Mouse (Mus musculus) natural killer cell, adult 2 months (primary cell): ENCODE results near the gene Irgc1.
"Not testable (repeated sequence)": the region's sequence is repeated elsewhere in the genome, so short reads cannot be mapped to it uniquely, and the experiment has no call there.

ENCODE experiments used
- DNase-seq, 2 experiments: peaks; one replicate each; pipeline ENCODE4 v3.0.0; 2022; ENCODE audit warnings: low spot score in 2 of 2

The Irgc1 gene

DNA sequence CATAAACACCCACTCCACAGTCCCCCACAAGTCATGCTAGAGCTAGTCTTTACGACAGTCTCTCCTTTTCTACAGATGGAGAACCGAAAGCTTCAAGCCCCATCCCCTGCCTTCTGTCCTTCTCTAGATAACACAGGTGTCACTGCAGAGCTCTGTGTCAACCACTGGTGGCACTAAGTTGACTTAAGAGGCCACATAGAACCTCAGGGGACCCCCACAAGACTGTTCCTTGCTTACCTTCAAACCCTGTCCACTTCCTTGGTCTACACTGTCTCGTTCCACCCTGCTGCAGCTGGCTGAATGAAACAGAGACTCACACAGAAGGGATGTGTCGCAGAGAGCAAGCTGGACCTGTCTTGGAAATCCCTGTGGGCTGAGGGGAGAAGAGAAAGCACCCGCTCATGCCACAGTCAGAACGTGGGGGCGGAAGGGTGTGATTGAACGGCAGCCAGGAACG, at the start of gene Irgc1:
Gene Irgc1, minus strand, starts transcription at position 443 of the 457 bp plus-strand sequence.
- peak; percentile 13 to 55 for DNase-seq

DNA sequence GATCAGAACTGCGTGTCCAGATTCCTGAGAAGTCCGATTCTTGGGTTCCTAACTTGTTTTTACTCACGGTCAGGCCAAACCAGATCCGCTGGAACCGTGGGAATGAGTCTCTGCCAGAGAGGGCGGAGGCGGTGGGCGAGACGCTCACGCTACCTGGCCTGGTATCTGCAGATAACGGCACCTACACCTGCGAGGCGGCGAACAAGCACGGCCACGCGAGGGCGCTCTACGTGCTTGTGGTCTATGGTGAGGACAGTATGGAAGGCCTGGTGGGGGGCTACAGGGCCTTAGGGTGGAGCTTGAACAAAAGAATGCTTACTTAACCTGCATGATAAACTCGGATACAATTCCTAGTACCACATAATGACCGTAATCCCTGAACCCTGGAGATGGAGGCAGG, 49.4 kb upstream of the Irgc1 start:
- peak in 1 of 2 experiments; percentile 46 for DNase-seq

DNA sequence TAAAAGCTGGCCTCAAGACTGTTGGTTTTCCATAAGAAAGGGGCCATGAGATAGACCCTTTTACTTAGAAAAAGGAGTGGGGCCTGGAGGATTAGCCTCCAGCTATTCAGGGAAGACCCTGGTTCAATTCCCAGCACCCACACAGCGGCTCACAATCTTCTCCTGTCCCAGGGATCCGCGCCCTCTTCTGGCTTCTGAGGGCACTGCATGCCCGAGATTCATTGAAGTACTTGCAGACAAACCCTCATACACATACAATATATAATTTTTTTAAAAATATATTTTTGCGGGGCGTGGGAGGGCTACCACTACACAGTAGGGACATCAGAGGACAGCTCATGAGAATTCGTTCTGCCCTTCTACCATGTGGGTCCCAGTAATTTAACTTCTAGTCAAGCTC, 48.8 kb upstream of the Irgc1 start:
- DNase-seq: peak in 1 of 2 experiments; percentile 46

DNA sequence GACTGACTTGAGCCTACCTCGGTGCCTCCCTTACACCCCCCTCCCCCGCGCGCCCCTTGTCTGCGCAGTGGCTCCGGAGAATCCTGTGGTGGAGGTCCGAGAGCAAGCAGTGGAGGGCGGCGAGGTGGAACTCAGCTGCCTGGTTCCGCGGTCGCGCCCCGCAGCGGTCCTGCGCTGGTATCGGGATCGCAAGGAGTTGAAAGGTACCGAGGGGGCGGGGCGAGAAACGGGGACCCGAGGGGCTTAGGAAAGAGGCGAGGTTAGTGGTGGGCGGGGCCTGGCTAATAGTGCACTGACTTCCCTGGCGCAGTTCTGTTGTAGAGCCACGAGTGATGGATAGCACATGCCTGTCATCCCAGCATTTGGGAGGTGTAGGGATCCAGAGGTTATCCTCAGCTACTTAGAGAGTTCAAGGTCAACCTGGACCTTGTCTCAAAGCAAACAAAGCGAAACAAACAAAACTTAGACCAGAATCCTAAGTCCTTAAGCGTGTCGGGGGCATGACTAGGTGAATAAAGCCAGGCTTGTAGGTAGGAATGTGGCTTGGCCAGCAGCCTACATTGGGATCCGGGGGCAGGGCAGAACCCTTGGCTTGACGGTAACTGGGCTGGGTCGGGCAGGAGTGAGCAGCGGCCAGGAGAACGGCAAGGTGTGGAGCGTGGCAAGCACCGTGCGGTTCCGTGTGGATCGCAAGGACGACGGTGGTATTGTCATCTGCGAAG, 47.9 kb upstream of the Irgc1 start:
- no peak for DNase-seq

DNA sequence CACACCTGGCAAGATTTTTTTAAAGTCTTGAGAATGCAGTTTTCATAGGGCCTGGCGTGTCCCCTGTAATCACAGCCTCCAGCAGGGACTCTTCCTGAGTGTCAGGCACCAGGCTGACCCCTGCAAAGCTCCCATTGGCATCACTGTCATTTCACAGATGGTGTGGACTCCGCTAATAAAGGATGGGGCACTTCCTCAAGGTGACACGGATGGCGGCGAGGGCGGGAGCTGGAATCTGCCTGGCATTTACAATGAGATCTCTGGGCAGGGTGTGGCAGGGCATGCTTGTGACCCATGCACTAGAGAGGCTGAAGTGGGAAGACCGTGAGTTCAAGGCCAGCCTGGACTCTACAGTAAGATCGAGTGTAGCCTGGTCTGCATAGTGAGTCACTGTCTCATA, 36.2 kb upstream of the Irgc1 start:
- DNase-seq: no peak

DNA sequence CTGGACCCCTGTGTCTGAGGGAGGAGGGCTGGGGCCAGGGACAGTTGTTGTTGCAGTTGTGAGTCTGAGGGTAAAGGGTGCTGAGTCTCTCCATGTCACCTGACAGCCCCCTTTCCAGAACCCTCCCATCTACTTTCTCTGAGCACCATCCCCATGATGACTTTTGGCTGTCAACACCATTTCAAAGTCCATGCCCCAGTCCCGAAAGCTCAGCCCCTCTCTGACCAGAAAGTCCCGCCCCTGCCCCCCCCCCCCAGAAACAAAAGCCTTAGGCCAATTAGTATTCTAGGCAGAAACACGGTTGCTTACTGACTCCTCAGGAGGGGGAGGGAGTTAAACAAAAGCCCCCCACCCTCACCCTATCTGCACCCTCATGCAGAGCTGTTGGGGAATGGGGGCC, 35.3 kb upstream of the Irgc1 start:
- no peak for DNase-seq

DNA sequence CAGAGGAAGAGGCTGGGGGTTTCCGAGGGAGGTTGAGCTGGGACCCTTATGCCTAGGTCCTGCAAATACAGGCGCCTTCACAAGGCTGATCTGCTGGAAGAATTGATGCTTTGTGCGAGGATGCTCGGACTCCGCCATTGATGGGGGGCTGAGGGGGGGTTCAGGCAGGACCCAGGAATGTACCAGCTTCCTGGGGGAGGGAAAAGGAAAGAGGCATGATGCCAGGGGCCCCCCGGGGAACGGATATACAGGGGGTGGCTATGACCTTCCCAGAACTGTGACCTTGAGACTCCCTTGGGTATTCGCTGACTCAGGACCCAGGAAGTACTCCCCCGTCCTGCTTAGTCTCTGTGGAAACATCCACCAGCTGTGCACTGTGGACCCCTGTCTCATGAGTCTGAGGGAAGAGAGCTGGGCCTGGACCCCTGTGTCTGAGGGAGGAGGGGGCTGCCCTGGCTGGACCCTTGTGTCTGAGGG, 34.6 kb upstream of the Irgc1 start:
- no peak for DNase-seq

DNA sequence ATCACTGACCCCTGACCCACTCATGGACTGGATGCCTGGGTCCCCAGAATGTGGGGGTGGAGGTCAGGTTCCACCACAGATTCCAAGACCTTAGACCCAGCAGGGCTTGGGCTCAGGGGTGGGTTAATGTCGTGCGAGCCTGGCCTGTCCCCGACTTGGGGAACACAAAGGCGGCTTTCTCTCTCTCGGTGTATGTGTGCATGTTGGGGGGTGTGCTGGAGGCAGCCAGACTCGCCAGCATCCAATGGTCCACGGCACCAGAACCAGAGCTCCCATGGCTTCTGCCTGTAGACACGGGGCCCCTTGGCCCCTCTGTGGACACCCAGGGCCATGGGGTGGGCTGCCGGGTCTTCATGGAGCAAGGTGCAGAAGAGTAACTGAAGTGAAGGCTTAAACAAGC, 33.4 kb upstream of the Irgc1 start:
- DNase-seq: no peak

DNA sequence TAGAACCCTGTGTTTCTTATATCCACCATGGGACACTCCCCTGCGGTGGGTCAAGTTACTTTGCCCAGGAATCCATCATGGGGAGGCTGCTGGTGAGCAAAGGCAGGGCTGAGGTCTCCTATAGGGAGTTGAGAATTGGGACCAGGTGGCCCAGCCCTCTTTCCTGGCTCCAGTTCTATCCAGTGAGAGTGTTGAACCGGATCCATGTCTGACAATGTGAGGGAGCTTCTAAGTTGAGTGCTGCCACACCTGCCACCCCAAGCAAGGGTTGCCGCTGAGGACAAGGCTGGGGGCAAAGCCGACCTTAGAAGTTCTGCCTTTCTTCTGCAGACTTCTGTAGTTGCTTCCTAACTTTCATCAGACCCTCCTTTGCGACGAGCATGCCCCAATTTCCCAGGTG, 31.2 kb upstream of the Irgc1 start:
- not testable (repeated sequence) for DNase-seq

DNA sequence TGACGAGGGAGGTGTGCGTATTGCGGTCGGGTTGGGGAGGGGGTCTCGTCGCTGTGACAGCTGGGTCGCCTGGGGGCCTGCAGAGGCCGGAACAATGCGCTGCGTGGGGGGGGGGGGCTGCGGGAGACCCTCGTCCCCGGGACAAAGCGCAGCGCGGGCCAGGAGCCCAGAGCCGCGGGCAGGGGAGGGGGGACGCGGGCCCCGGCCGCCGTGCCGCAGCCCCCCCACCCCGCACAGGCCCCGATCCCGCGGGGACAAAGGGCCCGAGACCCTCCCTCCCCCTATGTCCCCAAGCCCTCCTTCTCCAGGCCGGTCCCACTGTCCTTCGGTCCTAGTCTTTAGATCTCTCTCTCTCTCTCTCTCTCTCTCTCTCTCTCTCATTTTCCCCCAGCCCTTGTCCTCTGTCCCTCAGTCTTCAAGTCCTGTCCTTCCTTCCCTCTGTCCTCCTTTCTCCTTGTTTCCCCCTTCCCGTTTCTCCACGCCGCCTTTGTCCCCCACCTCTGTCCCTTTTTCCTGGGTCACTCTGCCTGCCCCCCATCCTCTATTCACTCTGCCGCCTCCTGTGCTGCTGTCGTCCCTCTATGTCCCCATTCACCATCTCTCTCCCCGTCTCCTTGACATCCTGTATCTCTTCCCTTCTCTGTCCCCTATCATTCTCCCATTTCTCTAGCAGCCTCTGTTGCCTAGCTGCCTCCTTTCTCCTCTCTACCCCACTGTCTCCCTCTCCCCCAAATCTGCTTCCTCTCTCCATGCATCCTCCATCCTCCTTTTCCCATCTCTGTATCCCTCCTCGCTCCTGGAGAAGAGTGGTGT, 30.3 kb upstream of the Irgc1 start:
- no peak for DNase-seq

DNA sequence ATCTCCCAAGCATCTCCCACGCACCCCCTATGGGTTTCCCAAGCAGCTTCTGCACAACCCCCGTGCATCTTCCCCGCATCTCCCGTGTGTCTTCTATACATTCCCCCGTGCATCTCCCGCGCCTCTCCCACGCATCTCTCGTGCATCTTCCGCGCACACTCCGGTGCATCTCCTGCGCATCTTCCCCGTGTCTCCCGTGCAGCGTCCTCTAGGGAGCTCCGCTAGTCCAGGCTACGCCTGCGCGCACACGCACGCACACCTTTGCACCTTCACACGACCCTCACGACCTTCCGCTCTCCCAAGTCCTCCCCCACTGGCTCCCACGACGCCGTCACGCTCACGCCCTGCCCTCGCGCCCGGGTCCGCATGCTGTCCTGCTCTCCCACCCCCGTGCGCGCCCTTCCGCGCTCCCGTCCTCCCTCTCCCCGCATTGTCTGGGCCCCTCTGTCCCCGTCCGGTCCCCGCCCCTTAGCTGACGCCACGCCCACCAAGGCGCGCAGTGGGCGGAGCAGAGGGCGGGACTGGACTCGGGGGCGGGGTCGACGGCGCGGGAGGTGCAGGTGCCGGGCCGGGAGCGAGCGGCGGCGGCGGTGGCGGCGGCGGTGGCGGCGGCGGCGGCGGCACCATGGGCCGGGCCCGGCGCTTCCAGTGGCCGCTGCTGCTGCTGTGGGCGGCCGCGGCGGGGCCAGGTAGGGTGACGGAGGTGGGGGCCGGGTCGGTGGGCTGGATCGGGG, 29.5 kb upstream of the Irgc1 start, which contains the start of gene Cadm4:
Gene Cadm4, plus strand, starts transcription at position 550 of the 734 bp plus-strand sequence.
- DNase-seq: peak; percentile 62 to 83

DNA sequence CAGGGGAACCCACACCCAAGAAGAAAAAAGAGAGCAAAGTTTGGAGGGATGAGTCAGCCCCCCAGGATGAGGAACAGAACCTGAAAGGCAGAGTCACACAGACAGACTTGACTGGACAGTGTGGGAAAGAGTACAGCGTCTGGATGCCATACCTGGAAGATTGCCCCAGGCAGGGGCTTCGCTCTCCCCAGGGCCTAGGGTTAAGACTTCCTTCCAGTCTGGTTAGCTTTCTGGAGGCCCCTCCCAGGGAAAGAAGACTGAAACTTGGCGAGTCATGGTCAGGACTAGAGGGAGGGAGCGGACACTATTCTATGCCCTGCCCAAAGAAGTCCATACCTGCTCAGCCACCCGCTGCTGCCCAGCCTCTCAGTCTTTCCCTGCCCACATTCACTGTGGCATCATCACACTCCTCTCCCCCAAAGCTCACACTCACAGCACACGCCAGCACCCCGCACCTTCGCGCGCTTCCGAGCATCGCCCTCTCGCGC, 28.9 kb upstream of the Irgc1 start:
- no peak for DNase-seq

DNA sequence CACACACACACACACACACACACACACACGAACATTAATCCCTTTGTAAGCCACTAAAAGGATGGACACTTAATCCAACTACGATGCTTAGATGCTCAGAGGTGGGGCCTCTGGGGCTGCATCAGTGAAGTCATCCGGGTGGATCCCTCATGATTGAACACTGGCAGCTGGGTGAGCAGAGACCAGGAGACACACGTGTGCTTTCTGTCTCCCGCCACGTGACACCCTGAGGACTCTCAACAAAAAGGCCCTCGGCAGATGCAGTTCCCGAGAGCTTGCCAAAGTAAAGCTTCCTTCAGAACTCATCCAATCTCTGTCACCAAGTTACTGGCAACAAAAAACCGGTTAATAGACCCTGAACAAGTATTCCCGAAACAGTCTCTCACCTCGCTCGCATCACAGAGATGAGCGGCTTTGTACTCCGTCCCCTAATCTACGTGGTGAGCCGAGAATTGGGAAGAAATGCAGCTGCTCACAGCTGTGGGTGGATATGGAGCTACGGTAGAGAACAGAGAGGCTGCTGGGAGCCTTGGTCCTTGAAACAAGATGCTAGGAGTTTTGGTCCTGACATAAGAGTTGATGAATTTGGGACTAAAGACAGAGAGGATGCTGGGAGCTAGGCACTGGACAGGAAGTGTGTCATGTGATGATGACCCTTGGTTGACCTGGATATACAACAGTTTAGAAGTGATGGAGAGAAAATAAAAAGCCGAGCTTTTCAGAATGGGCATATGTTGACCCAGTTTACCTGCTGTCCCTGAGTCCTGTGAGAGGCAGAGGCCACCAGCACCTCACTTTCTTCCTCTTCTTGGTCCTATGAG, 28.2 kb upstream of the Irgc1 start:
- DNase-seq: no peak

DNA sequence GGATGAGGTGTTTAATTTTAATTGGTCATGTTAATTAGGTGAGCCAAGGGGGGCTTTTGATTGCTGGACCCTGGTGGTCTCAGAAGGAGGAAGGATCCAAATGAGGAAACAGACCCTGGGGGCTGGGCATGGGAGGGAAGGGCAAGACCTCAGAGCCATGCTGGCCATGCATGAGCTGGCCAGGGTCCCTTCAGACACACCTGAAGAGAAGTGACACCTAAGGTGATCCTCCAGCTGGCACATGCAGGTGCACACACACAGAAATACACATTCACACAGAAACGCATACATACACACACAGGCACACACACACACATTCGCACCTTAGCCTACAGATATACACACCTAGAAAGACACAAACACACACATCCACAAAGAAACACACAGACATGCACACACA, 27.6 kb upstream of the Irgc1 start:
- DNase-seq: no peak

DNA sequence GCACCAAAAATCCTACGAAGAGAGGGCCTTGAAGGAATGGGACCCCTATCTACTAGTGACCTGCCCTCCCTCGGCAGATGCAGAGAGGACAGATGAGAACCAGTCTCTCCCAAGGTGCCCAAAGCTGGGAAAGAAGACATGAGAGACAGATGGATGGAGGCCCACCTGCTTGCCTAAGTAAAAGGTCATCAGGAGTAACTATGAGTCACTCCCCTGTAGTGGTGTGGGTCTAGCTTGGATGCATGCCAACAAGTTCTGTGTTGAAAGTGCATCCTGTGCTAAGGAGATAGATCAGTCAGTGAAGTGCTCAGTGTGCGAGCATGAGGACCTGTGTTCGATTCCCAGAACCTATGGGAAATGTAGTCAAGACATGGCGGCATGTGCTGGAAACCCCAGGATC, 26.8 kb upstream of the Irgc1 start:
- DNase-seq: no peak

DNA sequence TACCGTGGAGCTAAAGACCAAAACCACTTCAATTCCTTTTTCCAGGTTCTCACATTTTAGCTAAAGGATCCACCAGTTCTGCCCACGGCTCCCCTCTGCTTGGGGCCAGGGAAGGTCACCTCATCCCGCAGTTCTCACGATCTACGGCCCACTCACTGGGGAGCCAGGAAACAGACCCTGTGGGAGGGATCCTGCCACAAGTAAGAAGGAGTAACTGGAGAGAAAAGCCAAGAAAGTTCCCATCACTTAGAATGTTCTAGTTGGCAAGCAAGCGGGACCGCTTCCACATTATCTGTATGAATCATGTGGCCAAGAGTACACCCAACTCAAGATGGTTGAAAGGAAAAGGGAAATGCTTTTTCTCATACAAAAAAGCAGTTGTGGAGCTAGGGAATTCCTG, 24.8 kb upstream of the Irgc1 start:
- DNase-seq: no peak

DNA sequence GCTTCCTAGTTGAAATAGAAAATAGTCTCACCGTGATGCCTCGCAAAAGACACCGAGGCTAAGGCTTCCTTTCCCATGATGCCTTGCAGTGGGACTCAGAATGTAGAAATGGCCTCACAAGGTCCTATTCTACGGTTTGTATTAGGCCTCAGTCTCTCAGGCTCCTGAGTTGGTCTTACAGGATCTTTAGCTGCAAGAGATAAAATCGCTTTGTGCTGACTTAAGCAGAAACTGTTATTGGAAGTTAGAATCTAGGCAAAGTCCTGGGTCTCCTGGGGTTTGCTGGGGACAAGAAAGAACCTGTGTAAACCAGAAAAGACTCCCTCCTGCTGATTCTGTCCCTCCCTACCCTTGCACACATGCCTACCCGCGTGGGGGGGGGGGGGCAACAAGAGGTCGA, 24.2 kb upstream of the Irgc1 start:
- no peak for DNase-seq

DNA sequence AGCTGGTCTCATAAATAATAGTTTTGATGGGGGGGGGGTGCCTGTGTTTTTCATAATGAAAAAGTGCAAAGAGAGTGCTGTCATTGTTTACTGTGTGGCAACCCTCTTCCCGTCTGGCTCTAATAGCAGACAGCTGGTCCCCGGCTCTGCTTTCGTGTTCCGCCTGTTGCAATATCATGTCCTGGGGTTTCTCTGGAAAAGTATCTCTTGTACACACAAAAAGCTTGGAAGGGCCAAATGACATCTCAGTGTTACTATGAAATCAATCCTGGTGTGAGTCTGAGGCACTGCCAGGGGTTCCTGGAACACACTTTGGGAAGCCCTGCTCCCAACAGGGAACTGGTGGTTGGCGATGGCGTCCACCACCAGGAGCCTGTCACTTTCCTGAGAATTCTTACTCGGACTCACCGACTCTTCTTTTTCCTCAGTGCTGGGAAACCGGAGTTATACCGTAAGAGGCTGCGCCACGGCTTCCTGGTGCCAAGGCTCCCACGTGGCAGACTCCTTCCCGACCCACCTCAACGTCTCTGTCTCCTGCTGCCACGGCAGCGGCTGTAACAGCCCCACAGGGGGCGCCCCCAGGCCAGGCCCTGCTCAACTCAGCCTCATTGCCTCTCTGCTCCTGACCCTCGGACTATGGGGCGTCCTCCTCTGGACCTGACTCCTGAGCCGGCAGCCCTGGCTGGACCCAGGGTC, 22.9 kb upstream of the Irgc1 start:
- no peak for DNase-seq

DNA sequence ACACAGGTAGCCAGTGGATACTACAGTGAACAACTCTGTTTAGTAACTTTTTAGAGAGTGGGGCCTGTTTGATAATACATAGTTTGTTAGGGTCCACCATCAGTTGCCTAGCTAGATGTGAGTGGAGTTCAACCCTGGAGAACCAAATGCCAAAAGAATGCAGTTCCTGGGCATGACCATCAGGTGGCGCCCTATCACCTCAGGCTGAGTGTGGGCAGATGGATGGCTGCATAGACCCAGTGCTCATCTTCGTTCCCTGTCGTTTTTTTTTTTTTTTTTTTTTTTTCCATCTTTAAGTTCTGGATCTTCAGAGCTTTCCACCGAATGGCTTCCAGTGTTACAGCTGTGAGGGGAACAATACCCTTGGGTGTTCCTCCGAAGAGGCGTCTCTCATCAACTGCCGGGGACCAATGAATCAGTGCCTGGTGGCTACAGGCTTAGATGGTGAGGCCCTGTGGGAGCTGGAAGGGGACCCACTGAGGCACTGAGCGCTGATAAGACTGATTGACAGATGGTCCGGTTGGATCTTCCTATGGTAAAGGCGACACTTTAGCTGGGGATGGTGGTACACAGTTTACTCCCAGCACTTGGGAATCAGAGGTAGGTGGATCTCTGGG, 21.9 kb upstream of the Irgc1 start:
- DNase-seq: peak; percentile 43 to 69

DNA sequence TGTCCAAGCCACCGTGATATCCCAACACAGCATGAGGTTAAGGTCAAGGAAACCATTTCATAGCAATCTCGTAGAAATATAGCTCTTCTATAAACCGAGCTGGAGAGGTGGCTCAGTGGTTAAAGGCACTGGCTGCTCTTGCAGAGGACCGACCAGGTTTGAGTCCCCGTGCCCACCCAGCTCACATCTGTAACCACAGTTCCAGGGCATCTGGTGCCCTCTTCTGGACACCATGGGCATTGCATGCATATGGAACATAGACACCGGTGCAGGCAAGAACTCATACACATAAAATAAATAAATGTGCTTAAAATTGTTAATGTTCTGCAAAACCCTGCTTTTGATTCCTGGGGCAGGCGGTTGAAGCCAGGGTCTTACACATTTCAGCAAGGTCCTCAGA, 20.8 kb upstream of the Irgc1 start:
- DNase-seq: peak; percentile 32 to 59
